Mouse (Mus musculus): ENCODE results near the gene Usp47. TPM values are rescaled to one million over a fixed set of nuclear protein-coding genes. Genes with fewer than 3 reads are reported as not detected.

The Usp47 gene
- polyA plus RNA-seq, 1 experiment: 28.7 TPM

- Histone ChIP-seq H3K4me2 (ENCODE audit: low read depth) (no peak overlapping the region), H3ac (ENCODE audit: control insufficient read depth, insufficient read length) (no peak overlapping the region), H3K4me3 (no peak overlapping the region), H3K27me3 (ENCODE audit: control insufficient read depth, insufficient read depth, insufficient read length) (no peaks in the 10 kb centered on the region), H3K36me3 (ENCODE audit: control insufficient read depth, insufficient read depth) (no peaks in the 10 kb centered on the region), H3K79me2 (ENCODE audit: control insufficient read depth, insufficient read depth) (no peaks in the 10 kb centered on the region)
- TF ChIP-seq SRF (IDR thresholded peaks at IDR 0.05; ENCODE audit: control insufficient read depth, insufficient read length, low read depth) (no peak), MYOG (IDR thresholded peaks at IDR 0.05; ENCODE audit: control insufficient read depth in 1 of 3, insufficient read depth in 1 of 3, insufficient read length in 2 of 3, low read depth in 2 of 3) (no peak), POLR2A (IDR thresholded peaks at IDR 0.05; ENCODE audit: insufficient read length, low read depth) (no peak), E2F4 (IDR thresholded peaks at IDR 0.05; ENCODE audit: insufficient read depth) (no peak), MYOD1 (IDR thresholded peaks at IDR 0.05; ENCODE audit: control insufficient read depth in 1 of 3, insufficient read length in 2 of 3, low read depth in 2 of 3) (no peak)
These were observed 107.4 kb downstream of the Usp47 start for GRCm38 (mm10) chr7:112130660-112131059.

- Histone ChIP-seq H3K36me3 (ENCODE audit: control insufficient read depth, insufficient read depth) (no peaks in the 10 kb centered on the region), H3K4me2 (ENCODE audit: low read depth) (no peak overlapping the region), H3K79me2 (ENCODE audit: control insufficient read depth, insufficient read depth) (no peaks in the 10 kb centered on the region), H3K4me3 (no peak overlapping the region), H3K27me3 (ENCODE audit: control insufficient read depth, insufficient read depth, insufficient read length) (no peaks in the 10 kb centered on the region), H3ac (ENCODE audit: control insufficient read depth, insufficient read length) (no peak overlapping the region)
- TF ChIP-seq REST (IDR thresholded peaks at IDR 0.05; ENCODE audit: insufficient read depth, insufficient read length): no peak
- TF ChIP-seq POLR2A (IDR thresholded peaks at IDR 0.05; ENCODE audit: insufficient read length, low read depth): no peak
- TF ChIP-seq POLR2AphosphoS2 (IDR thresholded peaks at IDR 0.05; ENCODE audit: insufficient read length, low read depth): no peak
- no peak for TF ChIP-seq E2F4 (IDR thresholded peaks at IDR 0.05; ENCODE audit: insufficient read depth)
- TF ChIP-seq CEBPB (IDR thresholded peaks at IDR 0.05; ENCODE audit: insufficient read depth, poor library complexity, severe bottlenecking): no peak
- TF ChIP-seq SRF (IDR thresholded peaks at IDR 0.05; ENCODE audit: control insufficient read depth, insufficient read length, low read depth): no peak
- no peak for TF ChIP-seq USF1 (IDR thresholded peaks at IDR 0.05; ENCODE audit: low read depth)
- TF ChIP-seq TCF12 (IDR thresholded peaks at IDR 0.05; ENCODE audit: insufficient read depth, poor library complexity, severe bottlenecking): no peak
- no peak for TF ChIP-seq MYOD1 (IDR thresholded peaks at IDR 0.05; ENCODE audit: control insufficient read depth in 1 of 3, insufficient read length in 2 of 3, low read depth in 2 of 3)
- no peak for TF ChIP-seq MYOG (IDR thresholded peaks at IDR 0.05; ENCODE audit: control insufficient read depth in 1 of 3, insufficient read depth in 1 of 3, insufficient read length in 2 of 3, low read depth in 2 of 3)
These were observed 108.7 kb downstream of the Usp47 start for GRCm38 (mm10) chr7:112132005-112132404.

- TF ChIP-seq TCF3 (IDR thresholded peaks at IDR 0.05; ENCODE audit: insufficient read length, low read depth) (no peak), E2F4 (IDR thresholded peaks at IDR 0.05; ENCODE audit: insufficient read depth) (no peak), MYOG (IDR thresholded peaks at IDR 0.05; ENCODE audit: control insufficient read depth in 1 of 3, insufficient read depth in 1 of 3, insufficient read length in 2 of 3, low read depth in 2 of 3) (no peak), TCF12 (IDR thresholded peaks at IDR 0.05; ENCODE audit: insufficient read depth, poor library complexity, severe bottlenecking) (no peak), SRF (IDR thresholded peaks at IDR 0.05; ENCODE audit: control insufficient read depth, insufficient read length, low read depth) (no peak), REST (IDR thresholded peaks at IDR 0.05; ENCODE audit: insufficient read depth, insufficient read length) (no peak), USF1 (IDR thresholded peaks at IDR 0.05; ENCODE audit: low read depth) (no peak), POLR2AphosphoS2 (IDR thresholded peaks at IDR 0.05; ENCODE audit: insufficient read length, low read depth) (no peak), MYOD1 (IDR thresholded peaks at IDR 0.05; ENCODE audit: control insufficient read depth in 1 of 3, insufficient read length in 2 of 3, low read depth in 2 of 3) (no peak), POLR2A (IDR thresholded peaks at IDR 0.05; ENCODE audit: insufficient read length, low read depth) (no peak), CEBPB (IDR thresholded peaks at IDR 0.05; ENCODE audit: insufficient read depth, poor library complexity, severe bottlenecking) (no peak), MAX (IDR thresholded peaks at IDR 0.05; ENCODE audit: low read depth) (no peak)
- Histone ChIP-seq H3K79me2 (ENCODE audit: control insufficient read depth, insufficient read depth) (no peaks in the 10 kb centered on the region), H3K4me2 (ENCODE audit: low read depth) (no peak overlapping the region), H3K27me3 (ENCODE audit: control insufficient read depth, insufficient read depth, insufficient read length) (no peaks in the 10 kb centered on the region), H3K4me3 (no peak overlapping the region), H3ac (ENCODE audit: control insufficient read depth, insufficient read length) (no peak overlapping the region), H3K36me3 (ENCODE audit: control insufficient read depth, insufficient read depth) (no peaks in the 10 kb centered on the region)
These were observed 110.0 kb downstream of the Usp47 start for GRCm38 (mm10) chr7:112133277-112133676.

- TF ChIP-seq POLR2AphosphoS2 (IDR thresholded peaks at IDR 0.05; ENCODE audit: insufficient read length, low read depth) (no peak), E2F4 (IDR thresholded peaks at IDR 0.05; ENCODE audit: insufficient read depth) (no peak), TCF3 (IDR thresholded peaks at IDR 0.05; ENCODE audit: insufficient read length, low read depth) (no peak), MYOD1 (IDR thresholded peaks at IDR 0.05; ENCODE audit: control insufficient read depth in 1 of 3, insufficient read length in 2 of 3, low read depth in 2 of 3) (no peak), POLR2A (IDR thresholded peaks at IDR 0.05; ENCODE audit: insufficient read length, low read depth) (no peak), SRF (IDR thresholded peaks at IDR 0.05; ENCODE audit: control insufficient read depth, insufficient read length, low read depth) (no peak), REST (IDR thresholded peaks at IDR 0.05; ENCODE audit: insufficient read depth, insufficient read length) (no peak), USF1 (IDR thresholded peaks at IDR 0.05; ENCODE audit: low read depth) (no peak), MYOG (IDR thresholded peaks at IDR 0.05; ENCODE audit: control insufficient read depth in 1 of 3, insufficient read depth in 1 of 3, insufficient read length in 2 of 3, low read depth in 2 of 3) (no peak), CEBPB (IDR thresholded peaks at IDR 0.05; ENCODE audit: insufficient read depth, poor library complexity, severe bottlenecking) (no peak), TCF12 (IDR thresholded peaks at IDR 0.05; ENCODE audit: insufficient read depth, poor library complexity, severe bottlenecking) (no peak), MAX (IDR thresholded peaks at IDR 0.05; ENCODE audit: low read depth) (no peak)
- Histone ChIP-seq H3K4me2 (ENCODE audit: low read depth) (no peak overlapping the region), H3K36me3 (ENCODE audit: control insufficient read depth, insufficient read depth) (no peaks in the 10 kb centered on the region), H3K79me2 (ENCODE audit: control insufficient read depth, insufficient read depth) (no peaks in the 10 kb centered on the region), H3K4me3 (no peak overlapping the region), H3ac (ENCODE audit: control insufficient read depth, insufficient read length) (no peak overlapping the region), H3K27me3 (ENCODE audit: control insufficient read depth, insufficient read depth, insufficient read length) (no peaks in the 10 kb centered on the region)
These were observed 111.9 kb downstream of the Usp47 start for GRCm38 (mm10) chr7:112135161-112135560.

- no peak overlapping the region for H3K4me2 ChIP-seq (ENCODE audit: low read depth)
- TF ChIP-seq CEBPB (IDR thresholded peaks at IDR 0.05; ENCODE audit: insufficient read depth, poor library complexity, severe bottlenecking): no peak
- no peak for TF ChIP-seq USF1 (IDR thresholded peaks at IDR 0.05; ENCODE audit: low read depth)
- TF ChIP-seq TCF12 (IDR thresholded peaks at IDR 0.05; ENCODE audit: insufficient read depth, poor library complexity, severe bottlenecking): no peak
- no peak for TF ChIP-seq MAX (IDR thresholded peaks at IDR 0.05; ENCODE audit: low read depth)
- TF ChIP-seq E2F4 (IDR thresholded peaks at IDR 0.05; ENCODE audit: insufficient read depth): no peak
- no peak for TF ChIP-seq POLR2A (IDR thresholded peaks at IDR 0.05; ENCODE audit: insufficient read length, low read depth)
- no peak for TF ChIP-seq POLR2AphosphoS2 (IDR thresholded peaks at IDR 0.05; ENCODE audit: insufficient read length, low read depth)
- TF ChIP-seq REST (IDR thresholded peaks at IDR 0.05; ENCODE audit: insufficient read depth, insufficient read length): no peak
- no peak for TF ChIP-seq MYOG (IDR thresholded peaks at IDR 0.05; ENCODE audit: control insufficient read depth in 1 of 3, insufficient read depth in 1 of 3, insufficient read length in 2 of 3, low read depth in 2 of 3)
- no peak overlapping the region for H3ac ChIP-seq (ENCODE audit: control insufficient read depth, insufficient read length)
- H3K27me3 ChIP-seq (ENCODE audit: control insufficient read depth, insufficient read depth, insufficient read length): no peaks in the 10 kb centered on the region
- no peaks in the 10 kb centered on the region for H3K79me2 ChIP-seq (ENCODE audit: control insufficient read depth, insufficient read depth)
- H3K4me3 ChIP-seq: no peak overlapping the region
- no peaks in the 10 kb centered on the region for H3K36me3 ChIP-seq (ENCODE audit: control insufficient read depth, insufficient read depth)
These were observed 113.2 kb downstream of the Usp47 start for GRCm38 (mm10) chr7:112136537-112136936.
